Mouse (Mus musculus) fat pad, adult 2 months (tissue): ENCODE measurements around the gene Dkk3.

Experiments
- DNase-seq: peaks from one replicate; pipeline ENCODE4 v3.0.0-alpha.2; 2011; ENCODE audit warnings: low read depth, low spot score; ENCODE audit errors: extremely low read depth

Dkk3 gene

GRCm38 (mm10) chr7:112158942-112159341 lies at the start of gene Dkk3:
TSS of gene Dkk3 (minus strand) at chr7:112159057.
- DNase-seq: no peak

- DNase-seq: no peak
Observed at GRCm38 (mm10) chr7:112207717-112208116, 48.9 kb upstream of the Dkk3 start.

DNA sequence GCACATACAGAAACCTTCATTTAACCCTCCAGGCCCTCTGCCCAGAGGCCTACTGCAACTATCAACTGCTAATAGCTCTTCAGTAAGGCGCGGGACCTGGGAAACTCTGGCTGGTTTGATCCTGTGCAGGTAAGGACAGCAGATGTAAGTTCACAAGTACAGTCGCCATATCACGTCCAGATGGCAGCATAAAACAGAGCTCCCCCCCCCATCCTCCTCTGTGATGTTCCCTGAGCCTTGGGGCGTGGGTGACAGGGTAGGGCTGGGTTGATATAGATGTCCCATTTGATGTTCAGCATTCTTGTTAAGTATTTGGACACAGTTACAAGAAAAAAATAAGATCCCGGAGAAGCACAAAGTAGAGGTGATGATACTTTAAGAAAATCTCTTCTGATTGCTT lies 46.7 kb upstream of the Dkk3 start:
- DNase-seq: no peak

GRCm38 (mm10) chr7:112204380-112204963 lies 45.6 kb upstream of the Dkk3 start:
- DNase-seq: no peak

- no peak for DNase-seq
Observed at GRCm38 (mm10) chr7:112203937-112204336, 45.1 kb upstream of the Dkk3 start.

GRCm38 (mm10) chr7:112202843-112203242 lies 44.0 kb upstream of the Dkk3 start:
- DNase-seq: no peak

DNA sequence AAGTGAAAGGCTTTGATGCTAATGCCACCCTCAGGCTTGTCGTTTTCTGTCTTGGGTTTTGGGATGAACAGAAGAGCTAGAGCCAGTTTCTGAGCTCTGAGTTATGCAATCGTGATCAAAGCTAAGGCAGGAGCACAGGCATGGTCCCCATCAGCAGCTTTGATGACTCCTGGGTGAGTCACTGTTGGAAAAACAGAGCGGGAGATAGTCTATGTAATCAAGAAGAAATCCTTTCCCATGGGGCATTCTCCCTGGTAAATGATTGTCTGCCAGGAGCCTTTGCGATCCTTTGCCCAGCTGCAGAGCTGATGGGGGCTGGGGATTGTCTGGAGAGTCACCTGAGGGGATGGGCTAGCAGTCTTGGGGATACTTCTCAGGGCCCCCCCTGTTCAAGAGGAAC lies 43.3 kb upstream of the Dkk3 start:
- no peak for DNase-seq

GRCm38 (mm10) chr7:112200761-112201160 lies 41.9 kb upstream of the Dkk3 start:
- no peak for DNase-seq

DNA sequence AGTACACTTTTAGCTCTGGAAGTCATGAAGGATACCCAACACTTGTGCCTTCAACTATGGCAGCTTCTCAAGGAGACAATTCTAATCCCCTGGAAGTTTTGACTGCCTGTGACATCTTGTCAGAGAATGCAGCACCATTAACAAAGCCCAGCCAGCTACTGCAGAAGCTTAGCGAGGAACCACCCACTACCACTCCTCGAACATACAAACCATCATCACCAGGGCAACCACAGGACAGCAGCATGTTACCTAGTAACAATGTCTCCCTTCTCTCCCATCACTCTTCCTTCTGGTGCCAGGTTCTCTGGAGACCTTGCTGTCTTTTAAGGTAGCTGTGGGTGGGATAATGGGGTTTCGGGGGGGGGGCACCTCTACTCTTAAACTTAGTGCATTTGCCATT lies 40.5 kb upstream of the Dkk3 start:
- no peak for DNase-seq

DNA sequence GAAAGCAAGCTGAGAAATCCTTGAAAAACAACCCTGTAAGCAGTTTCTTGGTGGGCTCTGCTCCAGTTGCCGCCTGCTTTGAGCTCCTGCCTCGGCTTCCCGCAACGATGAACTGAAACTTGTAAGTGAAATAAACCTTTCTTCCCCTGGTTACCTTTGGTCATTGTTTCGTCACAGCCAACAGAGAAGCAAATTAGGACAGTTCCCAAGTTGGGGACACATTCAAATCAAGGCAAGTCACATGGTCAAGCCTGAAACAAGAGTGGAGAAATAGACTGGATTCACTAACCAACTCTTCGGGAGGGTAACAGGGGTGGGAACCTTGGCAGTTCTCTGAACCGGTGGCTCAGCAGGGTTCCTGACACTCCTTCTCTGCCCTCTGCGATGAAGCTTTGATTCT lies 38.6 kb upstream of the Dkk3 start:
- DNase-seq: no peak

- no peak for DNase-seq
Observed at GRCm38 (mm10) chr7:112194286-112194685, 35.4 kb upstream of the Dkk3 start.

- DNase-seq: no peak
Observed at GRCm38 (mm10) chr7:112192778-112193177, 33.9 kb upstream of the Dkk3 start.

DNA sequence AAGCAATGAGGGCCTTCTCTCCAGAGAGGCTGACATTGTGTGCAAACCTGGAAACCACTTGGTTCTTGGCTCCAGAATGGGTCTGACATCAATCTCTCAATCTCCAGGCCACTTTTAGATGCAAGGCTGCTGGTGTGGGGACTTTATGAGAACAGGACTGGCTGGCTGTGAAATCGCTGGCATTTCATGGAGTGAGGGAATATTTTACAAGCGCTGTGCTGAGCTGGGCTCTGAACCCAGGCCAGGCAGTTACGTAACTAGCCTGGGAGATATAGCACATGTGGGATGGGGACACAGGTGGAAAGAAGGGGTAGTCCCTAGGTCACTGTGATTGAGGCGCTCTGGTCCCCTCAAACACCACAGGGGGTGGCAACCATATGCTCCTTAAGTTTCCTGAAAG lies 33.4 kb upstream of the Dkk3 start:
- no peak for DNase-seq

GRCm38 (mm10) chr7:112187536-112188459 lies 28.9 kb upstream of the Dkk3 start:
- DNase-seq: no peak

- DNase-seq: no peak
Observed at GRCm38 (mm10) chr7:112186871-112187270, 28.0 kb upstream of the Dkk3 start.

- no peak for DNase-seq
Observed at GRCm38 (mm10) chr7:112185226-112185745, 26.4 kb upstream of the Dkk3 start.

- DNase-seq: no peak
Observed at GRCm38 (mm10) chr7:112184519-112185225, 25.8 kb upstream of the Dkk3 start.

GRCm38 (mm10) chr7:112183258-112183841 lies 24.5 kb upstream of the Dkk3 start:
- DNase-seq: no peak

GRCm38 (mm10) chr7:112180235-112180705 lies 21.4 kb upstream of the Dkk3 start:
- no peak for DNase-seq

GRCm38 (mm10) chr7:112176627-112177026 lies 17.8 kb upstream of the Dkk3 start:
- no peak for DNase-seq

DNA sequence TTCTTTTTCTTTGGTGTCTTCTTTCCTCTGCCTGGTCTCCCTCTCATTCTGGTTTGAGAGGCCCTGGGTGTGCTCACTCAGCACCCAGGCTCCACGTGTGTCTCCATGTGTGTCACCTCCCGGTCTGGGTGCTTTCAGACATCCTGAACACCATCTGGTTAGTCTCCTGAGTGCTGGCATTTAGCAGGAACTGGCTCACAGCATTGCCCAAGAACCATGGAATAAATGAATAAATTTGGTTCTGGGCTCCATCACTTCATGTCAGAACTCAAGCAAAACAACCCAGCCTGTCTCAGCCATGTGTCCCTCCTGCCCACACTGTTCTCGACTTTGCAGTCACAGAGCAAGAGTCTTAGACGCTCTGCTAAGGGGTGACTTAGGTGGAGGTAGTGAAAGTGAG lies 13.8 kb upstream of the Dkk3 start:
- no peak for DNase-seq
